ENCODE assay signal across 13 mouse cellular contexts in genomic region chr5:74771121-74771520, GRCm38 (mm10).
"Had no signal": no experiment of that assay in that cellular context is flagged by ENCODE, and none has a peak within 500 bp of the region (broad histone marks: within the 10 kb centered on the region; RNA-seq: fewer than 3 reads in every experiment).

No protein-coding gene starts in this region.

- H3K9me3 ChIP-seq: limb, embryonic 12.5 days; neural tube, embryonic 15.5 days had no signal

- H3K27me3 ChIP-seq: limb, embryonic 12.5 days; neural tube, embryonic 15.5 days had no signal

- H3K36me3 ChIP-seq: limb, embryonic 12.5 days; neural tube, embryonic 15.5 days had no signal

- DNase-seq: kidney, postnatal 36 days; layer of hippocampus, adult 9-11 months; layer of hippocampus, postnatal 36 days; lung, adult 18-20 months; midbrain, embryonic 14.5 days; spleen, adult 18-20 months; thymus, adult 18-20 months; thymus, postnatal 14 days had no signal

- H3K4me3 ChIP-seq: limb, embryonic 12.5 days; myocyte; neural tube, embryonic 15.5 days had no signal

- H3K4me2 ChIP-seq: limb, embryonic 12.5 days; neural tube, embryonic 15.5 days had no signal

- H3K4me1 ChIP-seq: neural tube, embryonic 15.5 days had no signal

- H3K27ac ChIP-seq: kidney, postnatal 0 days; limb, embryonic 12.5 days; liver, embryonic 14.5 days; neural tube, embryonic 15.5 days had no signal

- H3K9ac ChIP-seq: limb, embryonic 12.5 days; liver, embryonic 14.5 days; neural tube, embryonic 15.5 days had no signal
